Mouse (Mus musculus) liver, adult 2 months (tissue): ENCODE measurements around the gene Stoml2. TPM values are rescaled to one million over a fixed set of nuclear protein-coding genes. Genes with fewer than 3 reads are reported as not detected.

ENCODE experiments used
- DNase-seq: peaks from one replicate; pipeline ENCODE4 v3.0.0-alpha.2; 2011; ENCODE audit warnings: low read depth, low spot score; ENCODE audit errors: extremely low read depth
- H3K27ac ChIP-seq: fragments of 200-500 bp; replicated peaks from 2 replicates; pipeline ENCODE4 v1.5.1; 2012; ENCODE audit warnings: low read depth, mild to moderate bottlenecking, control low read depth, inconsistent platforms, low read length; ENCODE audit not compliant: insufficient read depth
- H3K27me3 ChIP-seq: fragments of 200-500 bp; 2 replicates; pipeline ENCODE4 v1.6.1; 2012; ENCODE audit warnings: mild to moderate bottlenecking, moderate library complexity, low read length, inconsistent platforms; ENCODE audit not compliant: control insufficient read depth, insufficient read depth
- H3K36me3 ChIP-seq: fragments of 200-500 bp; 2 replicates; pipeline ENCODE4 v1.6.1; 2012; ENCODE audit warnings: low read length, inconsistent platforms; ENCODE audit not compliant: control insufficient read depth, insufficient read depth
- H3K4me1 ChIP-seq: fragments of 200-500 bp; 2 replicates; pipeline ENCODE4 v1.6.1; 2011; ENCODE audit warnings: low read length; ENCODE audit not compliant: control insufficient read depth, insufficient read depth
- H3K4me3 ChIP-seq: fragments of 200-500 bp; 2 replicates; pipeline ENCODE4 v1.5.1; 2011; ENCODE audit warnings: low read depth, mild to moderate bottlenecking, control low read depth, low read length, moderate library complexity; ENCODE audit not compliant: insufficient read depth
- H3K79me2 ChIP-seq: fragments of 200-500 bp; 2 replicates; pipeline ENCODE4 v1.6.1; 2012; ENCODE audit warnings: inconsistent platforms, mild to moderate bottlenecking, low read length, moderate library complexity; ENCODE audit not compliant: control insufficient read depth, insufficient read depth
- H3K9ac ChIP-seq: fragments of 200-500 bp; 2 replicates; pipeline ENCODE4 v1.6.1; 2012; ENCODE audit warnings: low read depth, mild to moderate bottlenecking, control low read depth, inconsistent platforms, low read length
- CTCF ChIP-seq: fragments of 200-500 bp; IDR thresholded peaks from 2 replicates; pipeline ENCODE4 v1.5.1; 2011; ENCODE audit warnings: low read depth, low read length, control low read depth
- POLR2A ChIP-seq: fragments of 200-500 bp; IDR thresholded peaks from 2 replicates; pipeline ENCODE4 v1.6.1; 2011; ENCODE audit warnings: low read length, control low read depth; ENCODE audit not compliant: insufficient read depth; ENCODE audit errors: extremely low read depth
- WGBS: fragments of 180-500 bp; shearing (Covaris S2); methylation state at CpG from one replicate; pipeline ENCODE4 v1.1.7; 2018; 5-methylcytosine and 5-hydroxymethylcytosine counted together
- polyA plus RNA-seq: library from polyadenylated mRNA; depleted of rRNA; stranded (reverse); fragments of >200 nt; gene quantifications from 2 replicates; pipeline ENCODE4 v1.2.3, GENCODE M21; 2012
- total RNA-seq: library from RNA; depleted of rRNA; stranded (reverse); fragments of >200 nt; gene quantifications from 2 replicates; pipeline ENCODE4 v1.2.3, GENCODE M21; 2014

Stoml2 gene
- total and polyA plus RNA-seq, 2 experiments: 106 to 108 TPM

DNA sequence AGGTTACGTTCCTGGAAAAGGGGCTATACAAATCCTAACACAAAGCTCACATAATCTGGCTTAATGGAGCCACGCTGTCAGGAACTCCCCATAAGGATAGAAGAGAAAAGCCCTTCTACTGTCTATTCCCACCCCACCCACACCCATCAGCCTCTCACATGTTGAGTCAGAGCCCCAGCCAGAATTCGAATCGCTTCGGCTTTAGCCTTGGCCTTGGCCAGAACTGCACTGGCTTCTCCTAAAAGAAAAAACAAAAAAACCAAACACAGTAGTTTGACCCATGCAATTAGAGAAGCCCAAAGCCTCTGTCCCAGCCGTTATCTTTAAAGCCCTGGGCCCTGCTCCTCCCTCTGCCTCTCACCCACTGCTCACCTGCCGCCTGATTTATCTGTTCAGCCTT, 2.4 kb downstream of the Stoml2 start:
- Histone ChIP-seq H3K79me2 (no peaks in the 10 kb centered on the region; the same call in 1 of the 2 replicates), H3K9ac (no peak overlapping the region), H3K36me3 (peaks cover 7% of the 10 kb centered on the region; the same call in 1 of the 2 replicates), H3K4me3 (no peak overlapping the region), H3K27me3 (no peaks in the 10 kb centered on the region), H3K27ac (no peak overlapping the region), H3K4me1 (peaks cover 15% of the 10 kb centered on the region)
- WGBS: 94% methylated on average over 7 of the region's 7 CpGs
- DNase-seq: no peak
- TF ChIP-seq POLR2A (no peak), CTCF (no peak)

DNA sequence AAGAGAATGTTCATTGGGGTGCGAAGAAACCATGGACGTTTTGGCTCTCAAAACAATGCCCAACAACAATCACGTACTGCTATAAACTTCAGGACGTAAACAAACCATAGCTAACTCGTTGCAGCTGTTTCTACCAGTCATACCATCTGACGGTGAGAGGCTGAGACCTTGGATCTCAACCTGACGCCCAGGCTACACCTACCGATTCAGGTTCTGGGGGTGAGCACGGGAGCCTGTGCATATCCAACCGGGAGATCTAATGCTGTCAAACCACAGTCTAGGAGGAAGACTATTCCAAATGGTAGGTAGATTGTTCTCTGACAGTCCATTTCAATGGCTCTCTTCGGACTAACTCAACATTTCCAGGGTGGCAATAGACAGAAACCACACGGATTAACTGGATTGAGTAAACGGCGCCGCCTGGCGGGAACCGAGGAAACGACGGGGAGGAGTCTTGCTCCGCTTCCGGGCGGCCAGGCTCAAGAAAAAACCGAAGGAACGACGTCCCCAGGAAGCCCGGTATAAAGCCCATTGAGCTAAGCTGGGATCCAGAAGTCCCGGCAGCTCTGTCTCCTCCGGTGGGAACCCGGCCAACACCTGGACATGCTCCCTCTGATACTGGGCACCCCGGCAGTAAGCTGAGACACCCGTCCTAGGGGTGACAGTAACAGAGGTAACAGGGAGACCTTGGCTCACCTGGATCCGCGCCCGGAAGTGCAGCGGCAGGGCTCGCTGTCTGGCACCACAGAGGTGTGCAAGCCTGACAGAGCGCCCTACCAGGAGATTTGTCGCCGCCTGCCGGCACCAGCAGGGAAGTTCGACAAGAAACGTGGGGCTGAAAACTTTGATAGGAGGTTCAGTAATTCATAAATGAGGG, 6.2 kb downstream of the Stoml2 start, which contains the start of gene Pigo:
Gene Pigo, minus strand, starts transcription at position 736 of the 877 bp plus-strand sequence.
- no peaks in the 10 kb centered on the region; the same call in 1 of the 2 replicates for H3K79me2 ChIP-seq
- peaks cover 6% of the 10 kb centered on the region; the same call in 1 of the 2 replicates for H3K36me3 ChIP-seq
- H3K4me1 ChIP-seq: peaks cover 11% of the 10 kb centered on the region
- peak within 1 kb of the TSS; percentile 94 for H3K27ac ChIP-seq
- TF ChIP-seq CTCF: peak; percentile 95
- TF ChIP-seq POLR2A: no peak
- DNase-seq: peak; percentile 88
- H3K4me3 ChIP-seq: peak within 1 kb of the TSS; percentile 76
- H3K27me3 ChIP-seq: no peaks in the 10 kb centered on the region
- H3K9ac ChIP-seq: peak within 1 kb of the TSS; percentile 77
- 6% methylated on average over 42 of the region's 42 CpGs for WGBS

DNA sequence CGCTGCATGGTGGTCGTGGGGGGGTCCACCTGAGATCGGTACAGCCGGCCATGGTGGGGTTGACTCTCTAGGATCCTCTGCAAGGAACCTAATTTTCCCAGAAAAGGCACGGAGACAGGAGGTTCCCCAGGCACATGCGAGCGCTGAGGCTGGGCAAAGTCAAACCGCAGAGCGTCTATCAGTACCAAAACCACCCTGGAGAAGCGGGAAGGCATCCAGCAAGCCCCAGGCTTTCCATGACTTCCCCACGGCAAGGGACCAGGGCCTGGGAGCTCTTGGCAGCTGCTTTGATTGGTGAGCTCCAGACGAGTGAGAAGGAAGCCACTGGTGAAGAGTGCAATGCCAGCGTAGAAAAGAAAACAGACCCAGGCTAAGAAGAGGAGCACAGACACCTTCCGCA, 6.8 kb downstream of the Stoml2 start:
- 79% methylated on average over 14 of the region's 14 CpGs for WGBS
- Histone ChIP-seq H3K36me3 (peaks cover 6% of the 10 kb centered on the region; the same call in 1 of the 2 replicates), H3K9ac (no peak overlapping the region), H3K27ac (no peak overlapping the region), H3K4me1 (peaks cover 9% of the 10 kb centered on the region), H3K79me2 (no peaks in the 10 kb centered on the region), H3K4me3 (peak overlapping the region; percentile 9; the same call in 1 of the 2 replicates), H3K27me3 (no peaks in the 10 kb centered on the region)
- TF ChIP-seq CTCF (no peak), POLR2A (no peak)
- DNase-seq: no peak

DNA sequence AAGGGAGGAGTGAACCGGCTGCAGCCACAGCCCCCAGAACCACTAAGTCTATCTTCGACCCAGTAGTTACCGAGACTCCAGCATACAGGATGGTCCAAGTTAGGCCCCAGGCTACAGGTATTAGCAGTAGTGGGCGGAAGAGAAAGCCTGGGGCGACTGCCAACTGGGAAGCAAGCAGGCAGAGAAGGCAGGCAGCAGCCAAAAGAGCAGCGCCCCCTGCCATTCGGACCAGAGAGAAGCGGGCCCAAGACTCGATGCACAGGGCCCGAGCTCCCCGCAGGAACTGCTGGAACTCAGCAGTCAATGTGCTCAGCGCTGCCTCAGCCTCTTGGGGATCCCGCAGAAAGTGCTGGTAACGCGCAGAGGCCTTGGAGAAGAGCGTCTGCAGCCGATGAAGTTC, 10.2 kb downstream of the Stoml2 start:
- peaks cover 9% of the 10 kb centered on the region for H3K4me1 ChIP-seq
- H3K27ac ChIP-seq: no peak overlapping the region
- no peaks in the 10 kb centered on the region for H3K79me2 ChIP-seq
- H3K27me3 ChIP-seq: no peaks in the 10 kb centered on the region
- 89% methylated on average over 17 of the region's 17 CpGs for WGBS
- TF ChIP-seq CTCF (no peak), POLR2A (no peak)
- peaks cover 7% of the 10 kb centered on the region; the same call in 1 of the 2 replicates for H3K36me3 ChIP-seq
- DNase-seq: no peak
- no peak overlapping the region for H3K4me3 ChIP-seq
- H3K9ac ChIP-seq: no peak overlapping the region

DNA sequence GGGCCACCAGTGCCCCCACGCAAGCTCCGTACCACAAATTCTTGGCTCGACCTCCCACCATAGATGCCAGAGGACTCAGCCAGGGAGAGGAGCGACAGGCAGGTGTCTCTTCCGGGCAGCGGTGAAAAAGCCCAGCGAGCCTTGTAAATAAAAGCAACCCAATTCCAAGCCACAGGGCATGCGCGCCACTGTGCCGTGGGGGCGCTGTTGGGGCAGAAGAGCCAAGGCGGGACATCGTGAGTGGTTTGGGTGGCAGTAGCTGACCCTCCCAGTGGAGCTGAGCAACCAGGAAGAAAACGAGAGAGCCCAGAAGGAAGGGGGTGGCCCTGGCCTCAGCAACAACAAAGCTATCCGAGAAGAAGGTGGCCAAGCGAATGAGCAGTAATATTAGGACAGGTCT, 10.6 kb downstream of the Stoml2 start:
- no peak overlapping the region for H3K4me3 ChIP-seq
- TF ChIP-seq POLR2A (no peak), CTCF (no peak)
- H3K27ac ChIP-seq: no peak overlapping the region
- DNase-seq: no peak
- H3K27me3 ChIP-seq: no peaks in the 10 kb centered on the region
- peaks cover 9% of the 10 kb centered on the region for H3K4me1 ChIP-seq
- no peak overlapping the region for H3K9ac ChIP-seq
- whole genome bisulfite sequencing: 95% methylated on average over 16 of the region's 16 CpGs
- no peaks in the 10 kb centered on the region for H3K79me2 ChIP-seq
- H3K36me3 ChIP-seq: peaks cover 7% of the 10 kb centered on the region; the same call in 1 of the 2 replicates
